Mouse (Mus musculus) erythroblast, embryonic 14.5 days (primary cell): Measurements from ENCODE around the gene Fuca1.

ENCODE experiments used
- GATA1 ChIP-seq: IDR thresholded peaks from 2 replicates; pipeline ENCODE4 v1.6.1; 2012; ENCODE audit warnings: low read length, inconsistent platforms, mixed read lengths
- TAL1 ChIP-seq: IDR thresholded peaks from 3 replicates; pipeline ENCODE4 v1.6.1; 2012; ENCODE audit warnings: low read length, inconsistent platforms, mixed read lengths

GRCm38 (mm10) chr4:135970585-135970984 is 50.0 kb downstream of the Fuca1 start:
- TF ChIP-seq TAL1 = no peak
- no peak for TF ChIP-seq GATA1
